Mouse (Mus musculus) embryonic facial prominence, embryonic 15.5 days (tissue): ENCODE measurements around the gene Pde1b. TPM values are rescaled to one million over a fixed set of nuclear protein-coding genes. Genes with fewer than 3 reads are reported as not detected.

Experiments used
- ATAC-seq: fragments of 200-750 bp; cut with Nextera tagmentation; 2 replicates; pipeline ENCODE4 v1.8.0; 2017; ENCODE audit warnings: low read depth, moderate TSS enrichment; ENCODE audit not compliant: insufficient number of reproducible peaks, low FRiP score, low TSS enrichment
- H3K27ac ChIP-seq: fragments of 300-500 bp; sonication (generic); replicated peaks from 2 replicates; pipeline ENCODE4 v1.5.1; 2015; ENCODE audit warnings: mild to moderate bottlenecking, inconsistent platforms
- H3K27me3 ChIP-seq: fragments of 300-500 bp; sonication (generic); 2 replicates; pipeline ENCODE4 v1.6.1; 2015; ENCODE audit warnings: inconsistent platforms
- H3K36me3 ChIP-seq: fragments of 300-500 bp; sonication (generic); 2 replicates; pipeline ENCODE4 v1.6.1; 2015; ENCODE audit warnings: mild to moderate bottlenecking, inconsistent platforms
- H3K4me1 ChIP-seq: fragments of 300-500 bp; sonication (generic); 2 replicates; pipeline ENCODE4 v1.6.1; 2015; ENCODE audit warnings: inconsistent platforms
- H3K4me2 ChIP-seq: fragments of 300-500 bp; sonication (generic); replicated peaks from 2 replicates; pipeline ENCODE4 v1.6.1; 2015; ENCODE audit warnings: mild to moderate bottlenecking, inconsistent platforms
- H3K4me3 ChIP-seq: fragments of 300-500 bp; sonication (generic); replicated peaks from 2 replicates; pipeline ENCODE4 v1.5.1; 2015; ENCODE audit warnings: mild to moderate bottlenecking, inconsistent platforms
- H3K9ac ChIP-seq: fragments of 300-500 bp; sonication (generic); 2 replicates; pipeline ENCODE4 v1.6.1; 2015; ENCODE audit warnings: inconsistent platforms
- H3K9me3 ChIP-seq: fragments of 300-500 bp; sonication (generic); replicated peaks from 2 replicates; pipeline ENCODE4 v1.6.1; 2016; ENCODE audit warnings: inconsistent platforms
- WGBS: fragments of 180-500 bp; shearing (Covaris S2); methylation state at CpG from one replicate; pipeline ENCODE4 v1.1.7; 2015; 5-methylcytosine and 5-hydroxymethylcytosine counted together
- polyA plus RNA-seq: library from polyadenylated mRNA; unstranded; fragments of >200 nt; fragmentation: Nextera tagmentation; extraction: Ambion mirVana; gene quantifications from 2 replicates; pipeline ENCODE4 v1.2.1, GENCODE M21; 2015

Pde1b gene
- polyA plus RNA-seq, 1 experiment from 2014 or later: 7.1 TPM

DNA sequence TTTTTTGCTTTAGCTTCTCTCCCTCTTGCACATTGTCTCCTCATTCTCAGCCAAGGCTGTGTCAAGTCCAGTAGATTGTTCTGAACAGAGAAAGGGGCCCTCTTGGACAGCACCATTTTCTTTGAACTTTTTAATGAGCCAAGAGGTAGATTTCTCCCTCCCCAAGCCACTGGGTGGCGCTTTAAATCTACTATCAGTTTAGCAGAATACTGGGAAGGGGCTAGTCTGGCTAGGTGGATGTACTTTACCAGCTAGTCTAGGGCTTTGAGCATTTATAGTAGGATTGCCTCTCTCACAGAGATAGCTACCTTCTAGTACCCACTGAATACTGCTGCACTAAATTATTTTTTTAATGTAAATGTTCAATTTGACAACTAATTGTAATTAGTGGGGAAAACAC, 20.3 kb upstream of the Pde1b start:
- H3K4me3 ChIP-seq: no peak overlapping the region
- no peaks in the 10 kb centered on the region for H3K9me3 ChIP-seq
- no peak for ATAC-seq
- H3K36me3 ChIP-seq: no peaks in the 10 kb centered on the region
- H3K9ac ChIP-seq: no peak overlapping the region
- no peaks in the 10 kb centered on the region for H3K4me1 ChIP-seq
- H3K27ac ChIP-seq: no peak overlapping the region
- H3K4me2 ChIP-seq: no peak overlapping the region
- H3K27me3 ChIP-seq: no peaks in the 10 kb centered on the region
- 0% methylated on average over 1 of the region's 1 CpGs for WGBS

- WGBS: 64% methylated on average over 2 of the region's 2 CpGs
- H3K9ac ChIP-seq: no peak overlapping the region
- no peaks in the 10 kb centered on the region for H3K9me3 ChIP-seq
- no peak overlapping the region for H3K4me3 ChIP-seq
- H3K36me3 ChIP-seq: no peaks in the 10 kb centered on the region
- no peak overlapping the region for H3K4me2 ChIP-seq
- H3K27ac ChIP-seq: no peak overlapping the region
- no peaks in the 10 kb centered on the region for H3K4me1 ChIP-seq
- no peaks in the 10 kb centered on the region for H3K27me3 ChIP-seq
- ATAC-seq: no peak
These were observed 18.3 kb upstream of the Pde1b start for GRCm38 (mm10) chr15:103484490-103484889.

- Histone ChIP-seq H3K9me3 (no peaks in the 10 kb centered on the region), H3K27me3 (no peaks in the 10 kb centered on the region), H3K36me3 (no peaks in the 10 kb centered on the region), H3K27ac (no peak overlapping the region), H3K4me1 (no peaks in the 10 kb centered on the region), H3K4me3 (no peak overlapping the region), H3K4me2 (no peak overlapping the region), H3K9ac (no peak overlapping the region)
- ATAC-seq: no peak
- 42% methylated on average over 3 of the region's 3 CpGs for WGBS
These were observed 17.7 kb upstream of the Pde1b start for GRCm38 (mm10) chr15:103485106-103485505.

DNA sequence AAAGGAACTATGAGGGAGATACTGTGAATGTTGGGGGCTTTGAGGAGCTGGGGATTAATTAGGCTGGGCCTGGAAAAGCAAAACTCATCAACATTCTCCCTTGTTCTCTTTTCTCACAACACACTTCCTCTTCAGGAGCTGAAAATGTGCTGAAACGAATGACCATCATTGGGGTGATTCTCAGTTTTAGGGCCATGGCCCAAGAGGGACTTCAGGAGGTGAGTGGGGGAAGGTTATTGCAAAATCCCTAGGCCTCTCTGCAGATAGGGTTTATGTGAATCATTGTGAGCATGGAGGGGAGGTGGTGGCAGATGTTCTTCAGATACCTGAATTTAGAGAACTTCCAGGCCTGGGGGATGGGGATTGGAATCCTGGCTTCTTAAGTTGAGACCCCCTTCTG, 16.2 kb upstream of the Pde1b start:
- 65% methylated on average over 1 of the region's 1 CpGs for WGBS
- ATAC-seq: no peak

DNA sequence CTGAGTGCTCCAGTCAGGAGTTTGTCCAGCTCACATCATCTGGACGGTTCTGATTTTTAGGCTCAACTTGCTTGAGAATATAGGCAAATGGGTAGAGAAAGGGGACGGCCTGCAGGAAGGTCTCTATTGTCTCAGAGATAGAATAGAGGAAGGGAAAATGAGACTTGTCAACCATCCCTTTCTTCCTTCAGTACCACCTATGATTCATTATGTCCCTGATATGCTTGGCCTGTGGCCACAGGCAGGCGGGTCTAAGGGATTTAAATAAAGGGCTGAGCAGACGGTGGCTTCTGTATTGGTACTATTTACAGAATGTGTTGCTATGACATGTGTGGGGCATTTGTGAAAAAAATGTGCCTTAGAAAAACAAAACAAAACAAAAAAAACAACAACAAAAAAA, 14.5 kb upstream of the Pde1b start:
- Histone ChIP-seq H3K36me3 (no peaks in the 10 kb centered on the region), H3K27ac (0 out of 2 replicates have a peak overlapping the region, but pooled peaks have one; percentile 11), H3K4me2 (no peak overlapping the region), H3K4me3 (no peak overlapping the region), H3K9ac (no peak overlapping the region), H3K4me1 (no peaks in the 10 kb centered on the region), H3K27me3 (no peaks in the 10 kb centered on the region), H3K9me3 (no peaks in the 10 kb centered on the region)
- 55% methylated on average over 4 of the region's 4 CpGs for whole genome bisulfite sequencing
- ATAC-seq: no peak

More for the DNA sequence above, 16.2 kb upstream of the Pde1b start:
- no peaks in the 10 kb centered on the region for H3K27me3 ChIP-seq
- no peak overlapping the region for H3K27ac ChIP-seq
- no peaks in the 10 kb centered on the region for H3K4me1 ChIP-seq
- H3K9me3 ChIP-seq: no peaks in the 10 kb centered on the region
- H3K4me3 ChIP-seq: no peak overlapping the region
- H3K4me2 ChIP-seq: no peak overlapping the region
- no peaks in the 10 kb centered on the region for H3K36me3 ChIP-seq
- H3K9ac ChIP-seq: no peak overlapping the region

DNA sequence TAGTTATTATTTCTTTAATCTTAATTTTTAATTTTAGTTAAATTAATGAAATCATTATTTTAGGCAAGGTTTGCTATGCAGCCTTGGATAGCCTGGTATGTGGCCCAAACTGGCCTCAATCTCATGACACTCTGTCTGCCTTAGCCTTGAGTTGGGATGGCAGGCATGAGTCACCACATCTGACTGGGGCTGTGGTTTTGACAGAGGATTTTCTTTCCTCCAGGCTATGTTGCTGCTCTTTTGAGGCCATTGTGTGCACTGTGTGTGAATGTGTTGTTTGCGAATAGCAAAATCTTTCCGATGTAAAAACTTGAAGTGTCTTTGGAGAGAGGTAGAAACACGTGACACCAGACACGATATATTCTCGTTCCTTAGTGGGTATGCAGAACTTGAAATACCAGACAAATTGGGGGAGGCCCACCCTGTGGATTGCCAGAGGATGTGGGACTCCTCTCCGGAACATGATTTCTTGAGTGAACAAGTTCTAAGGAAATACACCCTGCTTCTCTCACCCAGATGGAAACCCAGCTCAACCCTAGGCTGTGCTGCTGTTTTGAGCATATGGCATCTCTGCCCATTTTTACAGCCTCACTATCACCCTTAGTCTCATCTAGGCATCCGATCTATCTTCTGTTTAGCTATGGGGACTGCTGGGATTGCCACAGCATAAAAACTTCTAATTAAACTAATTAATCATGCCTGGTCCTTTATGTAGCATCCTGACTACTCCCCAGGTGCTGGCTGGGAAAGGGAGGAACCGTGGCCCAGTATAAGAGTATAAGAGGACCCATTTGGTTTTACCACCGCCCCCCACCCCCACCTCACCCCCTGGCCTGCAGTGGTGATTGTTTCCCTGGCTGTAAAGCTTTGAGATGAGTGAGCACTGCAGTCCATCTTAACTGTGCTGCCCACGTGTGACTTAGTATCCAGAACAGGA, 6.4 kb upstream of the Pde1b start:
- ATAC-seq: no peak

GRCm38 (mm10) chr15:103498157-103498556, 4.7 kb upstream of the Pde1b start:
- H3K9ac ChIP-seq: no peak overlapping the region
- no peak overlapping the region for H3K4me3 ChIP-seq
- peaks cover 21% of the 10 kb centered on the region; the same call in 1 of the 2 replicates for H3K4me1 ChIP-seq
- H3K27ac ChIP-seq: no peak overlapping the region
- WGBS: 24% methylated on average over 3 of the region's 3 CpGs
- ATAC-seq: no peak
- H3K36me3 ChIP-seq: no peaks in the 10 kb centered on the region
- H3K9me3 ChIP-seq: no peaks in the 10 kb centered on the region
- 0 out of 2 replicates have a peak, but pooled peaks cover 7% of the 10 kb centered on the region for H3K27me3 ChIP-seq
- H3K4me2 ChIP-seq: no peak overlapping the region

More for the DNA sequence above, 6.4 kb upstream of the Pde1b start:
- Histone ChIP-seq H3K4me1 (peaks cover 11% of the 10 kb centered on the region; the same call in 1 of the 2 replicates), H3K27me3 (0 out of 2 replicates have a peak, but pooled peaks cover 7% of the 10 kb centered on the region), H3K4me3 (no peak overlapping the region), H3K36me3 (no peaks in the 10 kb centered on the region), H3K9me3 (no peaks in the 10 kb centered on the region), H3K9ac (no peak overlapping the region), H3K4me2 (no peak overlapping the region), H3K27ac (no peak overlapping the region)
- 59% methylated on average over 10 of the region's 10 CpGs for WGBS

GRCm38 (mm10) chr15:103500723-103501122, 2.1 kb upstream of the Pde1b start:
- Histone ChIP-seq H3K4me1 (peaks cover 30% of the 10 kb centered on the region; the same call in 1 of the 2 replicates), H3K27me3 (peaks cover 22% of the 10 kb centered on the region), H3K36me3 (no peaks in the 10 kb centered on the region), H3K9ac (no peak overlapping the region), H3K4me3 (no peak overlapping the region), H3K4me2 (no peak overlapping the region), H3K27ac (no peak overlapping the region), H3K9me3 (no peaks in the 10 kb centered on the region)
- ATAC-seq: no peak
- 59% methylated on average over 1 of the region's 1 CpGs for WGBS

DNA sequence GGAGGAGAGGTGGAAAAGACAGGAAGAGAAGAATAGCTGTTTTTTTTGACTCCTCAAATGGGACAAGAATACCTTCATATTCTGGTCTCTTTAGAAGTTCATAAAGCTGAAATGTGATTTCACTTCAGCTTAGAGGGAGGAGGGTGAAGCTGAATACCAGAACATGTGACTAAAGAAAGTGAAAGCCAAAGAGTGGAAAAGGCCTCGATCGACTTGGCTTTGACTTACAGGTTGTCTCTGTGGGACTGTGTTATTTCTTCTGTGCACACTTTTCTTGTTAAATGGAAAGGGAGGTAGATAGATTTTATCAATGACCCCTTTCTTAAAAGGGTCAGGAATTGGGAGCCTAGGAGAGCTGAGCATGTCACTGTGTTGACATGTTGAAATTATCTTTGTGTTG, 1.6 kb upstream of the Pde1b start:
- WGBS: 44% methylated on average over 2 of the region's 2 CpGs
- H3K9me3 ChIP-seq: no peaks in the 10 kb centered on the region
- no peak overlapping the region for H3K27ac ChIP-seq
- peaks cover 30% of the 10 kb centered on the region; the same call in 1 of the 2 replicates for H3K4me1 ChIP-seq
- ATAC-seq: no peak
- no peak overlapping the region for H3K4me3 ChIP-seq
- H3K36me3 ChIP-seq: no peaks in the 10 kb centered on the region
- H3K9ac ChIP-seq: no peak overlapping the region
- peaks cover 22% of the 10 kb centered on the region for H3K27me3 ChIP-seq
- no peak overlapping the region for H3K4me2 ChIP-seq

GRCm38 (mm10) chr15:103503251-103503600, 392 bp downstream of the Pde1b start:
- WGBS: 1% methylated on average over 13 of the region's 15 CpGs
- Histone ChIP-seq H3K27me3 (peaks cover 22% of the 10 kb centered on the region), H3K36me3 (no peaks in the 10 kb centered on the region), H3K9ac (peak overlapping the region; percentile 44), H3K4me3 (peak overlapping the region; percentile 57), H3K27ac (0 out of 2 replicates have a peak overlapping the region, but pooled peaks have one; percentile 22), H3K9me3 (no peaks in the 10 kb centered on the region), H3K4me1 (peaks cover 20% of the 10 kb centered on the region; the same call in 1 of the 2 replicates), H3K4me2 (peak overlapping the region; percentile 96)
- peak; percentile 35; the same call in 1 of the 2 replicates for ATAC-seq

DNA sequence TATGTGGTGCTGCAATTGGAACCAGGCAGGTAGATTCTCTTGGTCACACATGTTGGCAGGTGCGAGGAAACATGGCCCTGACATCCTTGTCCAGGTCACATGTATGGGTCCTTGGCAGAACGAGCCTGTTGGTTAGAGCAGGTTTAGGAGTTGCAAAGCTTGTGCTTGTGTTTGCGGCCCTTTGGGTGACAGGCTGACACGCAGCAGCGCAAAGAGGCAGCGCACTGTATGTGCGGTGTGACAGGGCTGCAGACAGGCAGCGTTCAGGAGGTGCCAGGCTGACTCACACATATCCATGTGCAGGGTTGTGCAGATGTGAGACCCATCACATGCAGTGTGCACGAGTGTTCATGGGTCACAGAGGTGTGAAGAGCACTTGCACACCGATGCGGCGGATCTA, 826 bp downstream of the Pde1b start:
- Histone ChIP-seq H3K27me3 (peaks cover 22% of the 10 kb centered on the region), H3K9me3 (no peaks in the 10 kb centered on the region), H3K9ac (peak overlapping the region; percentile 44; the same call in 1 of the 2 replicates), H3K27ac (no peak overlapping the region), H3K36me3 (no peaks in the 10 kb centered on the region), H3K4me1 (peaks cover 19% of the 10 kb centered on the region; the same call in 1 of the 2 replicates), H3K4me3 (peak overlapping the region; percentile 57), H3K4me2 (peak overlapping the region; percentile 96)
- no peak for ATAC-seq
- WGBS: 51% methylated on average over 12 of the region's 12 CpGs
